ENCODE assay signal across 20 mouse cellular contexts in the genomic region with DNA sequence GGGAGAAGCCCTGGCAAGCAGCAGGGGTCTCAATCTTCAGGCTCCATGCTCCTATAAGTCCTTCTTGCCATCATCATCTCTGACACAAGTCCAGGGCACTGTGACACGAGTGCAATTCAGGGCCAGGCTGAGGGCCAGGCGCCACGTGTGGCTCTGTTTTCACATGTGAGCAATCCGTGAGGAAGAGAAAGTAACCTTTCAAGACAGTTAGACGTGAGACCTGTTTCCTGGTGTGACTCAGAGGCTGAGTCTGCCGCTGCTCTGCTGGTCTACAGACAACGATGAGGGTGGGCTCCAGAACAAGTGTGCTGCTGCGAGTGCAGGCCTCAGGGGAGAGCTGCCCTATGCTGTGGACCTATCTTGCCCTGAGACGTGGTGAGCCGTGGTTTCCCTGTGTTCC. TPM values are rescaled to one million over a fixed set of nuclear protein-coding genes. Genes with fewer than 3 reads are reported as not detected.
A peak's percentile ranks its signal among the peaks of the same experiment; 100 is the strongest.
DNase-seq lines count a peak whose midpoint lies in the region; ATAC-seq and TF ChIP-seq lines count a peak whose summit lies in the region.
"Had no signal": no experiment of that assay in that cellular context is flagged by ENCODE, and none has a peak within 500 bp of the region (broad histone marks: within the 10 kb centered on the region; RNA-seq: fewer than 3 reads in every experiment).

No protein-coding gene starts in this region.

- H3K4me3 ChIP-seq in midbrain, embryonic 10.5 days: no peak overlapping the region
- H3K4me3 ChIP-seq in midbrain, embryonic 16.5 days (ENCODE audit: low read depth, low read length): no peak overlapping the region
- no peak overlapping the region for H3K4me3 ChIP-seq in limb, embryonic 10.5 days
- no peak overlapping the region for H3K4me3 ChIP-seq in stomach, postnatal 0 days (ENCODE audit: low read depth, low read length)
- H3K4me3 ChIP-seq in forebrain, embryonic 16.5 days (replicated peaks; ENCODE audit: low read length): no peak overlapping the region
- H3K4me3 ChIP-seq: forebrain, embryonic 15.5 days; hindbrain, embryonic 15.5 days; liver, embryonic 12.5 days; neural tube, embryonic 15.5 days had no signal

- no peak for ATAC-seq in midbrain, embryonic 16.5 days
- peak; percentile 41; the same call in 1 of the 2 replicates for ATAC-seq in stomach, postnatal 0 days (ENCODE audit: low FRiP score, low TSS enrichment)
- ATAC-seq in forebrain, embryonic 16.5 days: no peak
- ATAC-seq: forebrain, embryonic 15.5 days; liver, embryonic 12.5 days had no signal

- no peak for TF ChIP-seq CTCF in stomach, postnatal 0 days (IDR thresholded peaks at IDR 0.05; ENCODE audit: low read depth)

- no peak overlapping the region for H3K4me2 ChIP-seq in midbrain, embryonic 16.5 days (ENCODE audit: low read length)
- no peak overlapping the region for H3K4me2 ChIP-seq in stomach, postnatal 0 days (replicated peaks; ENCODE audit: low read depth)
- H3K4me2 ChIP-seq in forebrain, embryonic 16.5 days (ENCODE audit: low read length): no peak overlapping the region
- H3K4me2 ChIP-seq: forebrain, embryonic 15.5 days; hindbrain, embryonic 15.5 days; liver, embryonic 12.5 days; lung, embryonic 14.5 days; neural tube, embryonic 15.5 days had no signal

- H3K36me3 ChIP-seq in midbrain, embryonic 10.5 days: peaks cover 20% of the 10 kb centered on the region; the same call in 1 of the 2 replicates
- peaks cover 18% of the 10 kb centered on the region for H3K36me3 ChIP-seq in midbrain, embryonic 16.5 days (ENCODE audit: control insufficient read depth, insufficient read depth, low read length)
- H3K36me3 ChIP-seq in limb, embryonic 10.5 days: no peaks in the 10 kb centered on the region
- 0 out of 2 replicates have a peak, but pooled peaks cover 6% of the 10 kb centered on the region for H3K36me3 ChIP-seq in stomach, postnatal 0 days (ENCODE audit: control insufficient read depth, insufficient read depth, low read length)
- peaks cover 11% of the 10 kb centered on the region for H3K36me3 ChIP-seq in forebrain, embryonic 16.5 days (ENCODE audit: control insufficient read depth, insufficient read depth)
- H3K36me3 ChIP-seq: liver, embryonic 12.5 days had no signal

- no peak overlapping the region for H3K9ac ChIP-seq in midbrain, embryonic 16.5 days (ENCODE audit: low read depth, low read length)
- H3K9ac ChIP-seq in stomach, postnatal 0 days (ENCODE audit: low read length): no peak overlapping the region
- H3K9ac ChIP-seq in forebrain, embryonic 16.5 days (replicated peaks; ENCODE audit: low read depth, low read length): no peak overlapping the region
- H3K9ac ChIP-seq: forebrain, embryonic 15.5 days; hindbrain, embryonic 15.5 days; liver, embryonic 12.5 days; lung, embryonic 14.5 days; neural tube, embryonic 15.5 days had no signal

- H3K27me3 ChIP-seq in midbrain, embryonic 10.5 days (ENCODE audit: low read depth, poor library complexity, severe bottlenecking): no peaks in the 10 kb centered on the region
- H3K27me3 ChIP-seq in midbrain, embryonic 16.5 days (ENCODE audit: control insufficient read depth, insufficient read depth, low read depth, low read length): no peaks in the 10 kb centered on the region
- H3K27me3 ChIP-seq in limb, embryonic 10.5 days (ENCODE audit: low read depth, poor library complexity, severe bottlenecking): no peaks in the 10 kb centered on the region
- H3K27me3 ChIP-seq in stomach, postnatal 0 days (ENCODE audit: control insufficient read depth, insufficient read depth, low read length): no peaks in the 10 kb centered on the region
- H3K27me3 ChIP-seq in forebrain, embryonic 16.5 days (replicated peaks; ENCODE audit: control insufficient read depth, insufficient read depth, low read length): no peaks in the 10 kb centered on the region
- H3K27me3 ChIP-seq: forebrain, embryonic 15.5 days; hindbrain, embryonic 15.5 days; liver, embryonic 12.5 days; neural tube, embryonic 15.5 days had no signal

- peaks cover 29% of the 10 kb centered on the region for H3K4me1 ChIP-seq in midbrain, embryonic 10.5 days
- peaks cover 9% of the 10 kb centered on the region for H3K4me1 ChIP-seq in midbrain, embryonic 16.5 days (ENCODE audit: control insufficient read depth, insufficient read depth, low read length)
- H3K4me1 ChIP-seq in limb, embryonic 10.5 days: peaks cover 40% of the 10 kb centered on the region
- H3K4me1 ChIP-seq in stomach, postnatal 0 days (replicated peaks; ENCODE audit: control insufficient read depth, insufficient read depth): no peaks in the 10 kb centered on the region
- peaks cover 8% of the 10 kb centered on the region for H3K4me1 ChIP-seq in forebrain, embryonic 16.5 days (replicated peaks; ENCODE audit: control insufficient read depth, insufficient read depth, low read length)

- no peak for TF ChIP-seq EP300 in stomach, postnatal 0 days (optimal IDR thresholded peaks at IDR 0.05)

- DNase-seq in adrenal gland, postnatal 14 days: peak; percentile 54
- no peak for DNase-seq in adrenal gland, postnatal 25 days
- no peak for DNase-seq in midbrain, embryonic 10.5 days (ENCODE audit: low spot score)
- no peak for DNase-seq in limb, embryonic 10.5 days (ENCODE audit: low spot score)
- no peak for DNase-seq in stomach, postnatal 0 days (ENCODE audit: low spot score)
- no peak for DNase-seq in neural tube, embryonic 10.5 days (ENCODE audit: extremely low spot score, low spot score)
- DNase-seq: cerebellum, adult 11 months; cerebellum, postnatal 36 days; heart, postnatal 14 days; kidney, adult 9 months; layer of hippocampus, postnatal 36 days; lung, embryonic 14.5 days; retina, postnatal 1 day; thymus, adult 18-20 months had no signal

- WGBS in midbrain, embryonic 10.5 days: 85% methylated on average over 10 of the region's 10 CpGs
- WGBS in midbrain, embryonic 16.5 days: 84% methylated on average over 10 of the region's 10 CpGs
- 85% methylated on average over 10 of the region's 10 CpGs for WGBS in limb, embryonic 10.5 days
- 69% methylated on average over 10 of the region's 10 CpGs for WGBS in stomach, postnatal 0 days
- 83% methylated on average over 10 of the region's 10 CpGs for WGBS in forebrain, embryonic 16.5 days

- H3K9me3 ChIP-seq in midbrain, embryonic 10.5 days (replicated peaks): no peaks in the 10 kb centered on the region
- H3K9me3 ChIP-seq in midbrain, embryonic 16.5 days (replicated peaks; ENCODE audit: control insufficient read depth, low read length, poor library complexity, severe bottlenecking): no peaks in the 10 kb centered on the region
- no peaks in the 10 kb centered on the region for H3K9me3 ChIP-seq in limb, embryonic 10.5 days (replicated peaks)
- H3K9me3 ChIP-seq in stomach, postnatal 0 days (ENCODE audit: control insufficient read depth, low read length): no peaks in the 10 kb centered on the region
- H3K9me3 ChIP-seq in forebrain, embryonic 16.5 days (ENCODE audit: control insufficient read depth, low read length): no peaks in the 10 kb centered on the region
- H3K9me3 ChIP-seq: forebrain, embryonic 15.5 days; hindbrain, embryonic 15.5 days; liver, embryonic 12.5 days; neural tube, embryonic 15.5 days had no signal

- 0 out of 2 replicates have a peak overlapping the region, but pooled peaks have one; percentile 33 for H3K27ac ChIP-seq in midbrain, embryonic 10.5 days (replicated peaks)
- H3K27ac ChIP-seq in midbrain, embryonic 16.5 days (ENCODE audit: low read length): no peak overlapping the region
- H3K27ac ChIP-seq in limb, embryonic 10.5 days: peak overlapping the region; percentile 38; the same call in 1 of the 2 replicates
- no peak overlapping the region for H3K27ac ChIP-seq in stomach, postnatal 0 days (replicated peaks)
- no peak overlapping the region for H3K27ac ChIP-seq in forebrain, embryonic 16.5 days (ENCODE audit: low read length)
- H3K27ac ChIP-seq: forebrain, embryonic 15.5 days; hindbrain, embryonic 15.5 days; liver, embryonic 12.5 days; neural tube, embryonic 15.5 days had no signal

RNA-seq across cellular contexts. Expression of a gene that starts 41.7 kb away (rescaled TPM):
- 15.1 and 20.9 TPM in 2 replicates for total RNA-seq in adrenal gland, postnatal 14 days (2021)
- 17.3 and 19.2 TPM in 2 replicates for total RNA-seq in adrenal gland, postnatal 25 days (2021)
- 10.3 and 11.1 TPM in 2 replicates for polyA plus RNA-seq in midbrain, embryonic 10.5 days (2016; fragmentation: Nextera tagmentation; extraction: Ambion mirVana)
- polyA plus RNA-seq in midbrain, embryonic 16.5 days (2015; fragmentation: Nextera tagmentation; extraction: Ambion mirVana): 71.6 and 75.8 TPM in 2 replicates
- 8.6 and 9.4 TPM in 2 replicates for polyA plus RNA-seq in limb, embryonic 10.5 days (2016; fragmentation: Nextera tagmentation; extraction: Ambion mirVana)
- 5.6 and 6.7 TPM in 2 replicates for polyA plus RNA-seq in stomach, postnatal 0 days (2015; fragmentation: Nextera tagmentation; extraction: Ambion mirVana)
- polyA plus RNA-seq in forebrain, embryonic 16.5 days (2015; fragmentation: Nextera tagmentation; extraction: Ambion mirVana): 26.2 and 34.5 TPM in 2 replicates

RNA-seq across cellular contexts. Expression of a gene that starts 42.7 kb away (rescaled TPM):
- total RNA-seq in adrenal gland, postnatal 14 days (2021): 35.6 and 36.8 TPM in 2 replicates
- 21.2 and 23.6 TPM in 2 replicates for total RNA-seq in adrenal gland, postnatal 25 days (2021)
- 21.8 and 25.9 TPM in 2 replicates for polyA plus RNA-seq in midbrain, embryonic 10.5 days (2016; fragmentation: Nextera tagmentation; extraction: Ambion mirVana)
- polyA plus RNA-seq in midbrain, embryonic 16.5 days (2015; fragmentation: Nextera tagmentation; extraction: Ambion mirVana): 9.8 and 10.6 TPM in 2 replicates
- polyA plus RNA-seq in limb, embryonic 10.5 days (2016; fragmentation: Nextera tagmentation; extraction: Ambion mirVana): 40.1 and 51.8 TPM in 2 replicates
- 35.3 and 37.3 TPM in 2 replicates for polyA plus RNA-seq in stomach, postnatal 0 days (2015; fragmentation: Nextera tagmentation; extraction: Ambion mirVana)
- 12.0 and 14.3 TPM in 2 replicates for polyA plus RNA-seq in forebrain, embryonic 16.5 days (2015; fragmentation: Nextera tagmentation; extraction: Ambion mirVana)

Comparison
In these comparisons a context has a peak if more than half of its experiments do, and no peak if none do; other contexts are left out.
1. H3K27ac ChIP-seq: peak in midbrain, embryonic 10.5 days (single experiment) and limb, embryonic 10.5 days (single experiment); none in midbrain, embryonic 16.5 days (single experiment), stomach, postnatal 0 days (single experiment) and forebrain, embryonic 16.5 days (single experiment).